Mouse (Mus musculus): ENCODE measurements around the gene Gm4131. TPM values are rescaled to one million over a fixed set of nuclear protein-coding genes. Genes with fewer than 3 reads are reported as not detected.

Gene Gm4131
- polyA plus RNA-seq, 1 experiment from 2014 or later: 0.10 TPM

DNA sequence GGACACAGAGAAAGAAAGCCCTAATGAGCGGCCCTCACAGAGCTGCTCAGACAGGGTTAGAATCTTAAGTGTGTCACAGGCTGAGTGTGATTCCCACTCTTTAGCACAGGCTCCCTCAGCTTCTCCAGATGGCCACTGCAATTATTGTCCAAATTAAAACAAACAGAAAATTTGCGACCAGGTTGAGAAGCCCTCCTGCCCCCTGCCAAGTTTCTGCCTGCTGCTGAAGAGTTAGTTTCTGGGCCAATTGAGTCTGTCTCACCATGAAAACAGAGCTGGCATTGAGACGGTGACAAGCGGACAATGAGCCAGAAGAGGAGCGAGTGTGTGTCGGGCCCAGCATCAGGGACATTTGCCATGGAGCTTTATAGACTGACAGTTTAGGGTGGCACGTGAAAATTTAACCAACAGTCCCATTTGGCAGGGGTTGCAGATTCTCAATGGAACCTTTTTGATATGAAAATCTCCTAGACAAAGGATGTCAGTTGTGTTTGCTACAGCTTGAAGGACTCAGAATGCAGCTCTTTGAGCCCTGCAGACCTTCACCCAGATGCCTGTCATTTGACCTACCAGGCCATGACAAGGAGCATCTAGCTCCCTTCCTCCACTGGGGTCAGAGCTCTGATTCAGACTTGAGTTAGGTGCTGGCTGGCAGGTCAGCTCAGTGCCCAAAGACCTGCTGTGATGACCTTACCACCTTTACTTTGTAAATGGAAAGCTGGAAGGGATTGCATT is 150.5 kb downstream of the Gm4131 start:
- peak overlapping the region; percentile 76 for H3K27ac ChIP-seq (replicated peaks)
- no peaks in the 10 kb centered on the region for H3K9me3 ChIP-seq (replicated peaks)
- peaks cover 23% of the 10 kb centered on the region for H3K4me1 ChIP-seq
- H3K36me3 ChIP-seq: no peaks in the 10 kb centered on the region
- 66% methylated on average over 7 of the region's 7 CpGs for WGBS
- no peak overlapping the region for H3K4me3 ChIP-seq
- H3K27me3 ChIP-seq (ENCODE audit: low read depth, poor library complexity, severe bottlenecking): no peaks in the 10 kb centered on the region
- DNase-seq (ENCODE audit: low spot score): peak; percentile 40

Other genes starting within 250 kb of the Gm4131 start
- 0.25 and 0.53 TPM in 2 replicates for gene Gucy1b2, start 110.6 kb downstream of the Gm4131 start, polyA plus RNA-seq (2016; fragmentation: Nextera tagmentation; extraction: Ambion mirVana)
- gene Fam124a, start 11.2 kb downstream of the Gm4131 start, polyA plus RNA-seq (2016; fragmentation: Nextera tagmentation; extraction: Ambion mirVana): 3.6 and 4.3 TPM in 2 replicates
- gene Serpine3, start 96.7 kb upstream of the Gm4131 start, polyA plus RNA-seq (2016; fragmentation: Nextera tagmentation; extraction: Ambion mirVana): not detected in 2 replicates
- 17.5 and 22.6 TPM in 2 replicates for gene Ints6, start 194.2 kb upstream of the Gm4131 start, polyA plus RNA-seq (2016; fragmentation: Nextera tagmentation; extraction: Ambion mirVana)

Data from midbrain, embryonic 10.5 days (tissue).